Mouse (Mus musculus) cerebellum, postnatal 14 days (tissue): ENCODE results near the gene Nrp2.

Experiments
- DNase-seq, 2 experiments: peaks; one replicate each; pipeline ENCODE4 v3.0.0; 2021; ENCODE audit warnings: mixed read lengths in 2 of 2

The Nrp2 gene

GRCm38 (mm10) chr1:62787546-62787945, 84.5 kb downstream of the Nrp2 start:
- no peak for DNase-seq

- peak; percentile 48 to 59 for DNase-seq
These were observed 91.3 kb downstream of the Nrp2 start for GRCm38 (mm10) chr1:62794223-62794895.

DNA sequence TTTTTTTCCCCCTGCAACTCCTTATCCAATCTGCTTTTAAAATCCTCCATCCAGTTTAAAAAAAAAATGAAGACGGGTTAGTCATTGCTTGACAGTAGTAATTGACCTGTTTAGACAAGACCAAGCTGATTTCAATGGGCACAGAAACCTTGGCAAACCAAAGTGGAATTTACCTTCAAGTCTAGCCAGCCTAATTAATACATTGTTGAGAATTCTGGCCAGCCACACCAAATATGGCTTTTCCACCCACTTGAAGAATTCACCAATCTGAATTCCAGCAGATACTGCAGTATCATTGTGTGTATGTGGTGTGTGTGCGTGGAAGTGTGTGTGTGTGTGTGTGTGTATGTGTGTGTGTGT, 91.8 kb downstream of the Nrp2 start:
- DNase-seq, result no peak

DNA sequence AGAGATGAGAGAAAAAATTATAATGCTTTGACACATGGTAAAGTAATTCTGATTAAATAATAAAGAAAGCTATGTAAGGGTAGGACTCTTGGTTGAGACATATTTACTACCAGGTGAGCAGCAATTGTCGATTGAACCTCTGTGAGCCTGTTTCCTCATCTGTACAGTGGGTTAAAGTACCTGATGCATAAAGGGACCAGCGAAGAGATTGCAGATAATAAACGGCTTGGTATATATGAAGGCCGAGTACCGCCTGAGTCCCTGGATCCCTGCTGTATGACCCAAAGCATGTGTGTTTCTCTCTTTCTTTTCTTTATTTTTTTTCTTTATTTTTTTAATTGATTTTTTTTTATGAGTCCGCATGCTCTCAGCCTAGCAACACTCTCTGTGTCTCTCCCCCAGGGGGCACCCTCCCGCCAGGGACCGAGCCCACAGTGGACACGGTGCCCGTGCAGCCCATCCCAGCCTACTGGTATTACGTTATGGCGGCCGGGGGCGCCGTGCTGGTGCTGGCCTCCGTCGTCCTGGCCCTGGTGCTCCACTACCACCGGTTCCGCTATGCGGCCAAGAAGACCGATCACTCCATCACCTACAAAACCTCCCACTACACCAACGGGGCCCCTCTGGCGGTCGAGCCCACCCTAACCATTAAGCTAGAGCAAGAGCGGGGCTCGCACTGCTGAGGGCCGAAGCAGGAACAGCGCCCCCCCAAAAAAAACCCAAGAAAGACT, 92.4 kb downstream of the Nrp2 start:
- DNase-seq, result peak; percentile 73 to 74

GRCm38 (mm10) chr1:62796038-62796647, 93.1 kb downstream of the Nrp2 start:
- DNase-seq, result peak; percentile 35 to 50

DNA sequence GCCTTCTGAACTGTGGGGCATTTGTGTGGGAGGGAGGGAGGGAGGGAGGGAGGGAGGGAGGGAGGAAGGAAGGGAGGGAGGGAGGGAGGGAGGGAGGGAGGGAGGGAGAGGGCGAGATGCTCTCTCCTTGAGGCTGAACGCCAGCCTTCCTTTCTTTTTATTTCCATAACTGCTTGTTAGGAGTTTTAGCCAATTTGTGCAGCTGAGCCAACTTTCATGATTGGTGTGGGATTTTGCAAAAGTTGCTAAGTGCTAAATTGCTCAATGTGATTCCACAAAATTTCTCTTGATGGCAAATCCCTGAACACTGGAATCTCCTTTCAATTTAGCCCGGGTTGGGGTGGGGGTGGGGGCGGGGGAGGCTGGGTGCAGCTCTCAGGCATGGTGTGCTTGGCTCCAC, 96.3 kb downstream of the Nrp2 start:
- DNase-seq, result no peak

DNA sequence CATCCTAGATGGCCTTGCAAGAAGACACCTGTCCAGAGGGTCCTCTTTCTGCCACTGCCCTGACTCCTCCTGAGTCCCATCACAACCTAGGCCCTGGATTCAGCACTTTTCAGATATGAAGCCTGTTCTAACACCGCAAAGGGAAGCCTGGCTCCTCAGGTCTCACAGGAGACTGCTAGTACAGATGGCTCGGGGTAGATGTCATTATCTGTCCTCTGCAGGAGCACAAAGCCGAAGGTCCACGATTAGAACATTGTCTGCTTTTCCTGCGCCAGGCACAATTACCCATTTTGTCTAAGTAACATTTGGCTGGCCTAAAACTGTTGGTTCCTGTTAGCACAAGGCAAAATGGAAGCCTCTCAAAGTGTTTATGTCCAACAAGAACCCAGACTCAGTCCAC, 97.3 kb downstream of the Nrp2 start:
- DNase-seq, result peak in 1 of 2 experiments; percentile 18

DNA sequence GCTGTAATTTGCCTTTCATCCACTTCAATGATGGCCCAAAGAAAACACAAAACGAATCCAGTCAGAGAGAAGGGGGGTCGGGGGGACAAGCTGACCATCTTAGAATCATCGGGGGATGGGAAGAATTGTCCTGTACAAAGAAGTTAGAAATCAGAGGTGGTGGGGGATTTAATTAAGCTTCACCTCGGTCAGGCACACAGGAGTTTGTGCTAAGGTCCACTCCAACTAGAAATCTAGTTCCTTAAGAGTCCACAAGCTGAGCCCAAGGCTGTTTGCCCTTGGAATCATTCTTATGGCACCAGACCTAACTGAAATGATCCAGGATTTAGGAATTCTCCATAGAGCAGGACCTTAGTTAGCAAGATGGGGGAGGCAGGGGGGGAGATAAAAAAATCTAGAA, 98.3 kb downstream of the Nrp2 start:
- DNase-seq, result no peak

GRCm38 (mm10) chr1:62801842-62802241, 98.8 kb downstream of the Nrp2 start:
- DNase-seq, result no peak

DNA sequence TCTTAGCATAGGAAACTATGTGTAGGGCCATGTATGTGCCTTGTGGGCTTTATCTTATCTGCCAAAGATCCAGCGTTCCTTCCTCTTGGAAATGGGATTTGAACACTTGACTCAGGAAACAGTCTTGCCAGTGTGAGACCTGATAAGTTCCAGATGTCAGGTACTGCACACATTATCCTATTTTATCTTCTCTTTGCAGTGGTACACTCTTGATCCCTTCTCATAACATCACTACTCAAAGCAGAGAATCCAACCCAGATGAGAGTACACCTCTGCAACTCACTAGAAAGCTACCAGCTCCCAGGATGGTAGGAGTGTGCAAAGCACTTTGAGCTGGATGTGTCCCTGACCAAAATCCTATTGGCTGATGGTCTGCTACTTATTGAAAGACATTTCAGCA, 100.5 kb downstream of the Nrp2 start:
- no peak for DNase-seq

DNA sequence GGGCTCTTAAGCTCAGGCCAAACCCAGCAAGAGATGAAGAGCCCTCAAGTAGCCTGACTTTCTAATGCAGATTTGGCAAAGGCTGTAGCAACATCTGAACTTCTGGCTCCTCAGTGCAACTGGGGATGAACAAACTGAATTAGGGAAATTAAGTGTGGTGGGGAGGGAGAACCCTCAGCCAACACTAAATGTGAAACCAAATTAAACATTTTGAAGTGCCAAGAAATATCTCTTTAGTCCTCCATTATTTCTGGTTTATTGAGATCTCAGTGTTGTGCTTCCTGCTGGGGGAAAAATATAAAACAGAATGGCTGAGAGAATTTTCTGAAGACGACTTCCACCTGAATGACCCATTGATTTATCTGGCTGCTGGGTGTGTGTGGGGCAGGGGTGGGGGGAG, 102.9 kb downstream of the Nrp2 start:
- DNase-seq, result no peak

GRCm38 (mm10) chr1:62808395-62808794, 105.3 kb downstream of the Nrp2 start:
- DNase-seq, result no peak

GRCm38 (mm10) chr1:62809601-62810228, 106.6 kb downstream of the Nrp2 start:
- DNase-seq, result no peak

DNA sequence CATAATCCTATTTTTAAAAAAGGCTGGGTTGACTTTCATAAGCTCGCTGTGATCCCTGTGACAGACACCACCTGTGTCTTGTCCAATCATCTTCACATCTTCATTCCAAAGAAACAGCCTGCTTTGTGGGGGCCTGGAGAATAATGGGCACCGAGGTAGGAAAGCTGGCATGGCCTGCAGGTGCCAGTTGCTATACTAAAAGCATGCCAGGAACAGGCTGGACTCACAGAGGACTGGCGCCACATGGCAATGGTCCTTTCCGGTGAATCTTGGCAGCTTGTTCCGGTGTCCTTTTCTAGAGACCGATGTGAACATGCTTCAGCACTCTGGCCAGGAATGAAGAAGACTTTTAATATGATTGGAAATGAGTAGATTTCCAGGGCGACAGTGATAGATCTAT, 108.1 kb downstream of the Nrp2 start:
- peak; percentile 94 to 96 for DNase-seq

DNA sequence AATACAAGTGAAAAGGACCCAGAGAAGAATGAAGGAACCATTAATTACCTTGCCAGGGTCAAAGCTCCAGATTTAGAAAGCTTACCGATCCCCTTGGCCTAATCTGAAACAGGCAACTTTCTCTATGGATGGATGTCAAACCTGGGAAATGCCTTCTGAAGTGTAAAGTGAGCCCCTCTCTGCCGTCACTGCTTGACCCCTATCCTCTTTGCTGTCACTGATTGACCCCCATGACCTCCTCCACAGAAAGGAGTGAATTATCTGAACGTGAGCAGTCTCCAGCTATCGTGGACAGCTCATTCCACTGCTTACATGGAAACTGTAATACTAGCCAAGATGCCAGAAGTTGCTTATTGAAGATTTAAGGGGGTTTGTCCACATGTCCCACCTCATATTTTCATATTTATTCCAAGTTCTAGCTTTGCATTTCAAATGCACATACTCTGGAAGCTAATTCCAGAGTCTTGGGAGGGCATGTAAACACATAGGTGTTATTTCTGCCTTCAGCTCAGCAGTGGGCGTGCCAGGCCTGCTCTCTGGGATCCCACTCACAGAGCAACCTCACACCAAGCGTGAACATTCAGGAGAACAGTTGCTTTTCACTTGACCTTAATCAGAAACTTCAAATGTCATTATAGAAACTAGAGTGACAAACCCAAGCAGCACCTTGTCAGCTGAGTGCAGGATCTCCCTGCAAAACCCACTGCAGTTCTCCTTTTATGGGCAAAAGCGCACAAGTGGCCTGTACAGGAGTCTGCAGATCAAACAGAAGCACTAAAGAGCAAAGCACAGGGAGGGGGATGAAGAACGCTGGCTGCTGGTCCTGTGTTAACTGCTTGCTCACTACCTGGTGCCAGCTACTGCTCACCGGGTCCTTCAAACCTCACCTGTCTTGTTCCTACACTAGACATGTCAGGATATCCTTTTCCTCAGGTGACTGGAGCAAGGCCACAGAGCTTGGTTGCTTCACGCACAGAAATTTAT, 109.9 kb downstream of the Nrp2 start:
- DNase-seq, result no peak

DNA sequence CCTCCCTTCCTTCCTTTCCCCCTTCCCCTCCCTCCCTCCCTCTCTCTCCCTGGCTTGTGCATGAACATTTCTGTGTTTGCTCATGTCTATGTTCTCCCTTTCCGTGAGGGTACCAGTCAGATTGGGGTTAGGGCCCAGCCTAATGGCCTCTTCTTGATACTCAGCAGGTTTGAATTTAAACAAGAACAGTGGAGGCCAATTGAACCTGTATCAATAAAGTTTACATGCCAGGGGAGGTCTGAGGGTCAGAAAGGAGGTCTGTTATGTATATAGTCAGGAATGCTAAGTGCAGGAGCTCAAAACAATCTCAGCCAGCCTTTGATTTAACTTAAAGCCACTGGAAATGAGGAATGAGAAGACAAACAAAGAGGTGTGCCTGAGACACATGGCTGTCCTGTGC, 110.9 kb downstream of the Nrp2 start:
- no peak for DNase-seq

DNA sequence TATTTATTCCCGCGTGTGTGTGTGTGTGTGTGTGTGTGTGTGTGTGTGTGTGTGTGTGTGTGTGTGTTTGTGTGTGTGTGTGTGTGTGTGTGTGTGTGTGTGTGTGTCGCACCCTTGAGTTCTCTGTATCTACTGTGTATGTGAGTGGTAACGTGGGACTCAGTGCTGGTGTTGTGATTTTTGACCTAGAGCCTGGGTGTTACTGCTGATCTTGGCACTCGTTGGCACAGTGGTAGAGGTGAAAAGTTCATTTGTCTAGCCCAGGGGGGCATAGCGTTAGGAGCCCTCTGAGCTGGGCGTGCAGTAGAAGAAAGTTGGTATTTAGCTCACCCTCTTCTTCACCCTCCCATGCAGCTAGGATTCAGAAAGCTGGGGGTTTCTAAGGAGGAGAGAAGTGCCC, 114.5 kb downstream of the Nrp2 start:
- no peak for DNase-seq

DNA sequence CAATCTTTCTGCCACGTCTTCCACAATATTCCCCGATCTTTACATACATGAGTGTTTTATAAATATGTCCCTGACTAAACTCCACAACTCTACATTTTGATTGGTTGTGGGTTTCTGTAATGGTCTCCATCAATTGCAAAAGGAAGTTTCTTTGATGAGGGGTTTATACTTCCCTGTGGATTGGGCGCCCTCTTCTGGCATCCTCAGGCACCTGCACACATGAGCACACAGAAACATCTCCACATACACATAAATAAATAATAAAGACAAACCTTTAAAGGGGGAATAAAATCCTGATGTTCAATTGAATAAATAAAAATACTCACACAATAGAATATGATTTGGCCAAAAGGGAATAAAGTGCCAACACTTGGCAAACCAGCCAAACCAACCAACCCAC, 117.1 kb downstream of the Nrp2 start:
- DNase-seq, result peak; percentile 52 to 71

GRCm38 (mm10) chr1:62821509-62822398, 118.7 kb downstream of the Nrp2 start:
- DNase-seq, result no peak

GRCm38 (mm10) chr1:62823549-62824195, 120.6 kb downstream of the Nrp2 start:
- no peak for DNase-seq
